Mouse (Mus musculus) heart, adult 2 months (tissue): ENCODE measurements around the gene Zdhhc5. TPM values are rescaled to one million over a fixed set of nuclear protein-coding genes. Genes with fewer than 3 reads are reported as not detected.
A peak's percentile ranks its signal among the peaks of the same experiment; 100 is the strongest.

ENCODE experiments used
- DNase-seq, 2 experiments: peaks; one replicate each; pipeline ENCODE4 v3.0.0; 2021
- H3K27ac ChIP-seq: fragments of 200-600 bp; 2 replicates; pipeline ENCODE4 v1.8.1; 2022
- H3K27me3 ChIP-seq: fragments of 200-500 bp; 2 replicates; pipeline ENCODE4 v1.6.1; 2012; ENCODE audit warnings: mild to moderate bottlenecking, low read length, inconsistent platforms, mixed read lengths; ENCODE audit not compliant: control insufficient read depth, insufficient read depth
- H3K36me3 ChIP-seq: fragments of 200-500 bp; 2 replicates; pipeline ENCODE4 v1.6.1; 2012; ENCODE audit warnings: low read length, inconsistent platforms; ENCODE audit not compliant: control insufficient read depth, insufficient read depth
- H3K4me1 ChIP-seq: fragments of 200-500 bp; 2 replicates; pipeline ENCODE4 v1.6.1; 2011; ENCODE audit warnings: low read length; ENCODE audit not compliant: control insufficient read depth, insufficient read depth
- H3K4me3 ChIP-seq: fragments of 200-600 bp; 2 replicates; pipeline ENCODE4 v1.8.1; 2022
- H3K79me2 ChIP-seq: fragments of 200-500 bp; replicated peaks from 2 replicates; pipeline ENCODE4 v1.6.1; 2012; ENCODE audit warnings: mild to moderate bottlenecking, inconsistent platforms, low read length, moderate library complexity, mixed read lengths; ENCODE audit not compliant: control insufficient read depth, insufficient read depth
- H3K9ac ChIP-seq: fragments of 200-500 bp; 2 replicates; pipeline ENCODE4 v1.6.1; 2012; ENCODE audit warnings: low read depth, mild to moderate bottlenecking, control low read depth, inconsistent platforms, low read length, mixed read lengths
- CTCF ChIP-seq: fragments of 200-600 bp; IDR thresholded peaks from 2 replicates; pipeline ENCODE4 v1.8.1; 2022; ENCODE audit warnings: antibody characterized with exemption, mild to moderate bottlenecking, moderate library complexity
- EP300 ChIP-seq: fragments of 200-500 bp; IDR thresholded peaks from 2 replicates; pipeline ENCODE4 v1.6.1; 2011; ENCODE audit warnings: low read depth, low read length, control low read depth; ENCODE audit not compliant: insufficient read depth
- POLR2A ChIP-seq: fragments of 200-500 bp; IDR thresholded peaks from 2 replicates; pipeline ENCODE4 v1.6.1; 2011; ENCODE audit warnings: mild to moderate bottlenecking, low read depth, low read length, control low read depth; ENCODE audit not compliant: insufficient read depth
- WGBS: fragments of 180-500 bp; shearing (Covaris S2); methylation state at CpG from one replicate; pipeline ENCODE4 v1.1.7; 2018; 5-methylcytosine and 5-hydroxymethylcytosine counted together
- intact Hi-C: fragments of 180-260 bp; cut with DNase I; formaldehyde crosslinking; loops from one replicate; pipeline ENCODE4 v1.15.1; 2025
- polyA plus RNA-seq: library from polyadenylated mRNA; depleted of rRNA; stranded (reverse); fragments of >200 nt; gene quantifications from 2 replicates; pipeline ENCODE4 v1.2.3, GENCODE M21; 2012
- total RNA-seq, 2 experiments: library from RNA; stranded (reverse); gene quantifications; 2 replicates each; pipeline ENCODE4 v1.2.3; 2021

The Zdhhc5 gene
- total and polyA plus RNA-seq, 3 experiments: 47.6 to 72.5 (median 62.8) TPM

- WGBS: 5% methylated on average over 26 of the region's 26 CpGs
Observed at GRCm38 (mm10) chr2:84742451-84743283, 27.7 kb upstream of the Zdhhc5 start.

GRCm38 (mm10) chr2:84741841-84742450, 27.0 kb upstream of the Zdhhc5 start:
- Histone ChIP-seq H3K9ac (no peak overlapping the region), H3K4me3 (no peak overlapping the region), H3K79me2 (no peaks in the 10 kb centered on the region), H3K27me3 (no peaks in the 10 kb centered on the region; the same call in 1 of the 2 replicates), H3K4me1 (no peaks in the 10 kb centered on the region; the same call in 1 of the 2 replicates), H3K36me3 (no peaks in the 10 kb centered on the region), H3K27ac (no peak overlapping the region)
- peak in 1 of 2 experiments; percentile 32 for DNase-seq
- intact Hi-C loops: loop anchor here (2.0 kb wide), 1 partner anchor 57 kb away; the partner anchor contains the start of gene Ube2l6
- WGBS: 37% methylated on average over 5 of the region's 5 CpGs
- TF ChIP-seq CTCF: no peak

More at GRCm38 (mm10) chr2:84742451-84743283, 27.7 kb upstream of the Zdhhc5 start:
- DNase-seq: peak in 1 of 2 experiments; percentile 34
- intact Hi-C loops: no loop called here
- H3K27me3 ChIP-seq: no peaks in the 10 kb centered on the region
- H3K36me3 ChIP-seq: no peaks in the 10 kb centered on the region
- no peaks in the 10 kb centered on the region; the same call in 1 of the 2 replicates for H3K4me1 ChIP-seq
- no peak for TF ChIP-seq CTCF
- no peak for TF ChIP-seq EP300
- peak overlapping the region; percentile 57 for H3K4me3 ChIP-seq
- H3K9ac ChIP-seq: peak overlapping the region; percentile 48
- no peaks in the 10 kb centered on the region for H3K79me2 ChIP-seq
- H3K27ac ChIP-seq: peak overlapping the region; percentile 17

GRCm38 (mm10) chr2:84740608-84741333, 25.8 kb upstream of the Zdhhc5 start:
- no peak for DNase-seq
- Histone ChIP-seq H3K36me3 (no peaks in the 10 kb centered on the region), H3K4me1 (no peaks in the 10 kb centered on the region; the same call in 1 of the 2 replicates), H3K4me3 (no peak overlapping the region), H3K9ac (no peak overlapping the region), H3K27ac (no peak overlapping the region), H3K27me3 (peaks cover 2% of the 10 kb centered on the region), H3K79me2 (no peaks in the 10 kb centered on the region)
- TF ChIP-seq EP300: no peak
- TF ChIP-seq POLR2A: no peak
- peak; percentile 60 for TF ChIP-seq CTCF
- intact Hi-C loops: loop anchor here (2.0 kb wide), 1 partner anchor 58 kb away; the partner anchor contains the start of gene Ube2l6
- 68% methylated on average over 15 of the region's 15 CpGs for WGBS

GRCm38 (mm10) chr2:84738271-84738911, 23.4 kb upstream of the Zdhhc5 start:
- H3K79me2 ChIP-seq: no peaks in the 10 kb centered on the region
- H3K4me3 ChIP-seq: no peak overlapping the region
- no peaks in the 10 kb centered on the region; the same call in 1 of the 2 replicates for H3K4me1 ChIP-seq
- peaks cover 5% of the 10 kb centered on the region for H3K27me3 ChIP-seq
- H3K27ac ChIP-seq: no peak overlapping the region
- DNase-seq: no peak
- TF ChIP-seq POLR2A (no peak), EP300 (0 out of 2 replicates have a peak, but pooled peaks have one; percentile 15), CTCF (peak; percentile 71)
- 4% methylated on average over 12 of the region's 12 CpGs for WGBS
- no peaks in the 10 kb centered on the region for H3K36me3 ChIP-seq
- H3K9ac ChIP-seq: no peak overlapping the region
- intact Hi-C loops: loop anchor here (2.0 kb wide), 1 partner anchor 20 kb away; no protein-coding TSS in a partner anchor

GRCm38 (mm10) chr2:84737451-84737925, 22.5 kb upstream of the Zdhhc5 start:
- 8% methylated on average over 8 of the region's 8 CpGs for WGBS
- Histone ChIP-seq H3K4me1 (no peaks in the 10 kb centered on the region; the same call in 1 of the 2 replicates), H3K27ac (no peak overlapping the region), H3K4me3 (no peak overlapping the region), H3K79me2 (no peaks in the 10 kb centered on the region), H3K27me3 (peaks cover 5% of the 10 kb centered on the region), H3K36me3 (no peaks in the 10 kb centered on the region), H3K9ac (no peak overlapping the region)
- DNase-seq: no peak
- intact Hi-C loops: no loop called here
- TF ChIP-seq EP300 (no peak), CTCF (no peak), POLR2A (no peak)
